Mouse (Mus musculus): ENCODE data around the gene Rnf220. TPM values are rescaled to one million over a fixed set of nuclear protein-coding genes. Genes with fewer than 3 reads are reported as not detected.
A peak's percentile ranks its signal among the peaks of the same experiment; 100 is the strongest.

Rnf220 gene
- polyA plus RNA-seq, 1 experiment from 2014 or later = 56.3 TPM

DNA sequence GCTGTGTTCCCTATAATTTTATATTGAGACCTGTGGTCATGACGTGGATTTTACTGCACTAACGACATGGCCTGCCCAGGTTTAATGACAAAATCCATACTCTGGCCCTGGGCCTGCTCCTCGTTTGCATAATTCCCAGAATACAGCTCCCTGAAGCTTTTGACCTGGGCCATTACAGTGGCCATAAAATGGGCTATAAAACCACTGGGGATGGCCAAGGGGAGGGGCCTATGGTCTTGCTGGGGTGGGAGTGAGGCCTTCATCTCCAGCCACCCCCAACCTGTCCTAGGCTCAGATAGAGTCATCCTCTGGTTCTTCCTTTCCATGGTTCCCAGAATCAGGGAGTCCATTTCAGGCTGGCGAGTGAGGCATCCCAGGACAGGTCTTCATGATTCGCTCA, 185.0 kb downstream of the Rnf220 start:
- Histone ChIP-seq H3K36me3 (ENCODE audit: control insufficient read depth, insufficient read depth, low read length) (no peaks in the 10 kb centered on the region), H3K4me3 (ENCODE audit: low read depth, low read length) (no peak overlapping the region), H3K9ac (ENCODE audit: low read depth, low read length) (no peak overlapping the region), H3K9me3 (ENCODE audit: control insufficient read depth, low read length) (no peaks in the 10 kb centered on the region), H3K4me2 (ENCODE audit: low read depth, low read length) (no peak overlapping the region), H3K4me1 (ENCODE audit: control insufficient read depth, insufficient read depth, low read length) (peaks cover 8% of the 10 kb centered on the region), H3K27ac (replicated peaks; ENCODE audit: low read depth, low read length) (no peak overlapping the region), H3K27me3 (replicated peaks; ENCODE audit: control insufficient read depth, insufficient read depth, low read length) (peaks cover 38% of the 10 kb centered on the region)
- no peak for ATAC-seq (ENCODE audit: low read depth)
- no peak for DNase-seq (ENCODE audit: low spot score)
- 55% methylated on average over 5 of the region's 5 CpGs for WGBS

DNA sequence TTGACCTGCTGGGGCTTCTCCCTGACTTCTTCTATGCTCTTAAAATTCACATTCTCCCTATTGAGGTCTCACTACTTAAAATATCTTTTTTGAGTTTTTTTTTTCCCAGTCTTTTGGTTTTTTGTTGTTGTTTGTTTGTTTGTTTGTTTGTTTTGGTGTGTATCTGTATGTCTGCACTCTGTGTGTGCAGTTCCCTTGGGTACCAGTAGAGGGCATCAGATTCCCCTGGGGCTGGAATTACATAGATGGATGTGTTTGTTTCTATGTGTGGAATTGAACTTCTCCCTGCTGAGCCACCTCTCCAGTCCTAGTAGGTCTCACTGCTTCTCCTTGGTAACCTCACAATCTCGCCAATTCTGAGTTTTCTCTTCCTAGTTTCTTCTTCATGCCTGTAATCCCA, 187.4 kb downstream of the Rnf220 start:
- no peak overlapping the region for H3K9ac ChIP-seq (ENCODE audit: low read depth, low read length)
- H3K27me3 ChIP-seq (replicated peaks; ENCODE audit: control insufficient read depth, insufficient read depth, low read length) = peaks cover 48% of the 10 kb centered on the region
- no peak for DNase-seq (ENCODE audit: low spot score)

DNA sequence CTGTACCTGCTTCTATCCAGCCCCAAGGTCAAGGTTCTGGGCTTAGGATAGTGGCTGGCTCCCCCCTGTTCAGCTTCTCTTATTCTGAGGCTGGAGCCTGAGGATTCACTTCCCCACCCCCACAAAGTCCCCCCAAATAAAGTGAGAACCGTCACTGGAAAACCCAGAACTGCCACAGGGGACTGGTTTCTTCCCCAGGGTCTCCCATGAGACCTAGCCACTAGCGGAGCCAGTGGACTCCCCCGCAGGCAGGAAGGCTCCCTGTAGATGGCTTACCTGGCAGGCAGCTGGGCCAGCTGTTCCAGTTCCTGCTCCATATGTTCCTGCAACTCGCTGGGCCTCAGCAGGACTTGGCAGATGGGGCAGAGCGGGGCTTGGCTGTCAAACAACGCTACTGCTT, 189.6 kb downstream of the Rnf220 start:
- ATAC-seq (ENCODE audit: low read depth) = no peak
- Histone ChIP-seq H3K4me2 (ENCODE audit: low read depth, low read length) (no peak overlapping the region), H3K4me3 (ENCODE audit: low read depth, low read length) (no peak overlapping the region), H3K27me3 (replicated peaks; ENCODE audit: control insufficient read depth, insufficient read depth, low read length) (peaks cover 54% of the 10 kb centered on the region), H3K27ac (replicated peaks; ENCODE audit: low read depth, low read length) (no peak overlapping the region), H3K4me1 (ENCODE audit: control insufficient read depth, insufficient read depth, low read length) (peaks cover 6% of the 10 kb centered on the region; the same call in 1 of the 2 replicates), H3K9ac (ENCODE audit: low read depth, low read length) (no peak overlapping the region), H3K9me3 (ENCODE audit: control insufficient read depth, low read length) (no peaks in the 10 kb centered on the region), H3K36me3 (ENCODE audit: control insufficient read depth, insufficient read depth, low read length) (no peaks in the 10 kb centered on the region)
- DNase-seq (ENCODE audit: low spot score) = no peak
- 52% methylated on average over 6 of the region's 6 CpGs for WGBS

More for the DNA sequence above, 187.4 kb downstream of the Rnf220 start:
- H3K9me3 ChIP-seq (ENCODE audit: control insufficient read depth, low read length) = no peaks in the 10 kb centered on the region
- peaks cover 4% of the 10 kb centered on the region; the same call in 1 of the 2 replicates for H3K4me1 ChIP-seq (ENCODE audit: control insufficient read depth, insufficient read depth, low read length)
- no peak for ATAC-seq (ENCODE audit: low read depth)
- no peaks in the 10 kb centered on the region for H3K36me3 ChIP-seq (ENCODE audit: control insufficient read depth, insufficient read depth, low read length)
- H3K27ac ChIP-seq (replicated peaks; ENCODE audit: low read depth, low read length) = no peak overlapping the region
- H3K4me3 ChIP-seq (ENCODE audit: low read depth, low read length) = no peak overlapping the region
- 89% methylated on average over 1 of the region's 1 CpGs for WGBS
- no peak overlapping the region for H3K4me2 ChIP-seq (ENCODE audit: low read depth, low read length)

DNA sequence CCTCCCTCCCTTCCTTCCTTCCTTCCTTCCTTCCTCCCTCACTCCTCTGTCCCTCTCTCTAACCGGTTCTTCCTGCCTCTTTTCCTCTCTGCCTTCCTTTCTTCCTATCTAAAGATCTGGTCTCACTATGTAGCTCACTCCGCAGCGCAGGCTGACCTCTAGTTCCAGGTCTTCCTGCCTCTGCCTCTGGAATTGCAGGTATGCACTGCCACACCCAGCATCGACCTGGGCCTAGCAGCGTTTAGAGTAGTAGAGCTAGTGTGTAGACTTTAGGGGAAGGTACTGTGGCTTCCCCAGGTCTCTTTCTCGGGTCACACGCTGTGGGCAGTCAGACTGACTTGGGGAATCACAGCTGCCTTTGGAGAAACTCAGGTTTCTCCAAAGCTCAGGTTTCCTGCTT, 191.4 kb downstream of the Rnf220 start:
- Histone ChIP-seq H3K4me2 (ENCODE audit: low read depth, low read length) (no peak overlapping the region), H3K36me3 (ENCODE audit: control insufficient read depth, insufficient read depth, low read length) (no peaks in the 10 kb centered on the region), H3K27ac (replicated peaks; ENCODE audit: low read depth, low read length) (no peak overlapping the region), H3K4me3 (ENCODE audit: low read depth, low read length) (no peak overlapping the region), H3K9ac (ENCODE audit: low read depth, low read length) (no peak overlapping the region), H3K27me3 (replicated peaks; ENCODE audit: control insufficient read depth, insufficient read depth, low read length) (peaks cover 62% of the 10 kb centered on the region), H3K4me1 (ENCODE audit: control insufficient read depth, insufficient read depth, low read length) (peaks cover 6% of the 10 kb centered on the region; the same call in 1 of the 2 replicates), H3K9me3 (ENCODE audit: control insufficient read depth, low read length) (no peaks in the 10 kb centered on the region)
- 50% methylated on average over 6 of the region's 7 CpGs for WGBS
- no peak for ATAC-seq (ENCODE audit: low read depth)
- DNase-seq (ENCODE audit: low spot score) = no peak

DNA sequence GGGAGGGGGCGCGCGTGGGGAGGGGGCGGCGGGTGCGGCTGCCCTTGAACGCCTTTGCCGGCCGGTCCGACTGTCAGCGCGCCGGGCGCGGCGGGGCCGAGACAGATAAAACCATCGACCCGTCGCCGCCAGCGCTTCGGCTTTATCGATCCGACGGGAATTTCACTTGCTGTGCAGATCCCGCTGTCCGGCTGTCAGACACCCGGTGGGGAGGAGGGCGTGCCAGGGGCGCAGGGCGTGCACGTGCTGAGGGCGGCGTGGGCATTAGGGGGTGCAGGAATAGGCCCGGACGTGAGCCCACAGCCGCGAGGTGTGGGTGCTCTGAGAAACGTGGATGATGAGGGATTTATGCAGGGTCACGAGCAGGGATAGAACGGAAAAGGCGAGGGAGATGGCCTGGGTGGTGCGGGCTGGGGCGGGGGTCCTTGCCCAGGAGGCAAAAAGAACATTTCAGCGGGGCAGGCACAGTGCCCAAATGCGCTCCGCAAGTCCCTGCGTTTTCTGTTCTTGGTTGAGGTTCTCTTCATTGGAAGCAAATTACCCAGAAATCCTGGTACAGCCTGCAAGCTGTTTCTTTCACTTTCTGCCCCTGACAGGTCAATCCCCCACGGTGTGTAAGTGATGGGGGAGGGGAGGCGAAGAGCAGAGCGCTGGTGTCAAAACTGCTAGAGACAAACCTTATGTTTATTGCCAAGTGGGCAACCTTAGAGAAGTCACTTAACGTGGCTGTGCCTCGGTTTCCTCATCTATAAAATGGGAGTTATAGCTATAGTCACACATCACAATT, 192.4 kb downstream of the Rnf220 start:
- H3K9me3 ChIP-seq (ENCODE audit: control insufficient read depth, low read length) = no peaks in the 10 kb centered on the region
- H3K4me1 ChIP-seq (ENCODE audit: control insufficient read depth, insufficient read depth, low read length) = peaks cover 6% of the 10 kb centered on the region; the same call in 1 of the 2 replicates
- H3K27me3 ChIP-seq (replicated peaks; ENCODE audit: control insufficient read depth, insufficient read depth, low read length) = peaks cover 62% of the 10 kb centered on the region
- H3K27ac ChIP-seq (replicated peaks; ENCODE audit: low read depth, low read length) = no peak overlapping the region
- ATAC-seq (ENCODE audit: low read depth) (no peak; the same call in 1 of the 2 replicates), DNase-seq (ENCODE audit: low spot score) (no peak)
- peak overlapping the region; percentile 60 for H3K9ac ChIP-seq (ENCODE audit: low read depth, low read length)
- no peaks in the 10 kb centered on the region for H3K36me3 ChIP-seq (ENCODE audit: control insufficient read depth, insufficient read depth, low read length)
- H3K4me2 ChIP-seq (ENCODE audit: low read depth, low read length) = peak overlapping the region; percentile 82
- 3% methylated on average over 50 of the region's 54 CpGs for WGBS
- H3K4me3 ChIP-seq (ENCODE audit: low read depth, low read length) = peak overlapping the region; percentile 47

DNA sequence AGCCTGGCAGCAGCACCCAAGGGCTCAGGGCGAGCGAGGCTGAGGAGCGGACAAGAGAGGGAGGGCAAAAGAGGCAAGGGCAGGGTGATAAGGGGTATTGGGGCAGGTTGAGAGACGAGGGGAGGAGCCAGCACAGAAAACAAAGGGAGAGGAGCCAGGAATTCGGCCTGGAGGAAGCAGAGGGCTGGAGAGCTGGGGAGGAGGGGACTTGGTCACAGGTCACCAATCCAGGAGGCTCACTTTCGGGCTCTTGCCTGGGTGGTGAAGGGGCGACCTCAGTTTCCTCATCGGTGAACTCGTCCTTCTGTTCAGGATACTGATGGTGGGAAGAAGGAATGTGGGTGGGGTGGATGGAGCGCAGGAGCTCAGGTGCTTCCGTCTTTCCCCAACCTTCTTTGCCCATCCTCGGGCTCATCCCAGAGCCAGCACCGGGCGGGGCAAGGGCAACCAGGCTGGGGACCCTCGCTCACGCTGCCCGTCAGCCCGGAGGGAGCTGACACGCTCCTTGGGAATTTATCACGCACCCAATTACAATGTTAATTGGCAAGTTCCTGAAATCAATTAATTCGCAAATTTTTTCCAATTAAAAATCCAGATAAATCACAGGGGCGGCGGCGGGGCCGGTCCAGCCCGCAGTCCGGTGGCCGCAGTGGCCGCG, 193.1 kb downstream of the Rnf220 start:
- H3K9ac ChIP-seq (ENCODE audit: low read depth, low read length) = peak overlapping the region; percentile 60
- H3K9me3 ChIP-seq (ENCODE audit: control insufficient read depth, low read length) = no peaks in the 10 kb centered on the region
- WGBS = 8% methylated on average over 27 of the region's 30 CpGs
- DNase-seq (ENCODE audit: low spot score) (no peak), ATAC-seq (ENCODE audit: low read depth) (no peak)
- peaks cover 62% of the 10 kb centered on the region for H3K27me3 ChIP-seq (replicated peaks; ENCODE audit: control insufficient read depth, insufficient read depth, low read length)
- no peaks in the 10 kb centered on the region for H3K36me3 ChIP-seq (ENCODE audit: control insufficient read depth, insufficient read depth, low read length)
- H3K27ac ChIP-seq (replicated peaks; ENCODE audit: low read depth, low read length) = no peak overlapping the region
- peaks cover 6% of the 10 kb centered on the region; the same call in 1 of the 2 replicates for H3K4me1 ChIP-seq (ENCODE audit: control insufficient read depth, insufficient read depth, low read length)
- peak overlapping the region; percentile 82 for H3K4me2 ChIP-seq (ENCODE audit: low read depth, low read length)
- peak overlapping the region; percentile 47 for H3K4me3 ChIP-seq (ENCODE audit: low read depth, low read length)

DNA sequence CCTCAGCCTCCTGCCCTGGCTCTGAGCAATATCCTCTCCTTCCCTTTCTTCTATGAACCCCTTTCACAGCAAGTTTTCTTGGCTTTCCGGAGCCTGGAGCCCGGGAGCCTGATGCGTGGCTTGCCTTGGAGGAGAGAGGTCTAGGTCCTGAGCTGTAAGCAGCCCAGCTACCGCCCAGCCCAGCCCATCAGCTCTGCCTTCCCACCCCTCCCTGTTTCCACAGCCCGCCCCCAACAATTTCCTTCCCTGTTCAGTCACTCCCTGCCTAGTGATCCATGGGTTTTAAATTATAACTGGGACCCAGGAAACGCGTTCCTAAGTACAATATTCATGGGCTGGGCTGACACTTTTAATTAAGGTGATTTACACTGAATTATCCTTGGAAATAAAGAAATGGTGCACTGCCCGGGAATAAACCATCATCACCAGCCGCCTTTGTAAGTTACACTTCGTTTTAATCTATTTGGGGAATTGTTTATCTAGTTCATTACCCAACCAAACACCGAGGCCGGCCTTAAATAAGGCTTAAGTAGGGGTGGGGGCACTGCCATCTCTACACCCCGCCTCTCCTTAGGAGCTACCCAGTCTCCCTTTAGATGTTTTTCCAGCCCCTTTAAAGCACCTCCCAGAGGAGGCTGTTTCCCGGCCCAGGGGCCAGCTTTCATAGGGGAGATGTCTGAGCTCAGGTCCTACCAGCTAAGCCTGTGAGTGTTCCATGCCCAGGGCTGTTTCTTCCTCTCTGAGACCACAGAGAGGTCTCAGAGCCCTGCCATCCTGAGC, 194.6 kb downstream of the Rnf220 start:
- H3K4me1 ChIP-seq (ENCODE audit: control insufficient read depth, insufficient read depth, low read length) = peaks cover 6% of the 10 kb centered on the region; the same call in 1 of the 2 replicates
- ATAC-seq (ENCODE audit: low read depth) (no peak), DNase-seq (ENCODE audit: low spot score) (no peak)
- H3K27ac ChIP-seq (replicated peaks; ENCODE audit: low read depth, low read length) = no peak overlapping the region
- no peak overlapping the region for H3K4me3 ChIP-seq (ENCODE audit: low read depth, low read length)
- H3K27me3 ChIP-seq (replicated peaks; ENCODE audit: control insufficient read depth, insufficient read depth, low read length) = peaks cover 62% of the 10 kb centered on the region
- WGBS = 37% methylated on average over 14 of the region's 14 CpGs
- H3K36me3 ChIP-seq (ENCODE audit: control insufficient read depth, insufficient read depth, low read length) = no peaks in the 10 kb centered on the region
- H3K4me2 ChIP-seq (ENCODE audit: low read depth, low read length) = no peak overlapping the region
- no peaks in the 10 kb centered on the region for H3K9me3 ChIP-seq (ENCODE audit: control insufficient read depth, low read length)
- no peak overlapping the region for H3K9ac ChIP-seq (ENCODE audit: low read depth, low read length)

DNA sequence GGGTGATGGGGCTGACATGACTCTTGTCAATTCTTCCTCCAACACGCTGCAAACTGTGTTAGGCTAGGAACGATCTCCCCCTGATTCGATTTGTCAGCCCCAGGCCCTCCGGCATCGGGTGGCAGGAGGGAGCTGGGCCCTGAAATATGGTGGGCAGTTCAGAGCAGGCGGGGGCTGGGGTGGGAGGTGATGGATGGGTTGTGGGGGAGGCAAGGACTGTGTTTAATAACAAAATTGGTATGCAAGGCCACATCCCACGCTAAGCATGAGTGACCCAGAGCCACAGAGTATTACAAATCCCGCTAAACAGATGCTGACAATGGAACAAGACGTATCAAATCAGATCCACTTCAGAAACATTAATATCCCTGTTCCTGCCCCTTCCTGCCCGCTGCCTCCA, 196.9 kb downstream of the Rnf220 start:
- DNase-seq (ENCODE audit: low spot score) (no peak), ATAC-seq (ENCODE audit: low read depth) (no peak)
- Histone ChIP-seq H3K4me2 (ENCODE audit: low read depth, low read length) (no peak overlapping the region), H3K9me3 (ENCODE audit: control insufficient read depth, low read length) (no peaks in the 10 kb centered on the region), H3K9ac (ENCODE audit: low read depth, low read length) (no peak overlapping the region), H3K4me3 (ENCODE audit: low read depth, low read length) (no peak overlapping the region), H3K4me1 (ENCODE audit: control insufficient read depth, insufficient read depth, low read length) (peaks cover 6% of the 10 kb centered on the region; the same call in 1 of the 2 replicates), H3K27ac (replicated peaks; ENCODE audit: low read depth, low read length) (no peak overlapping the region), H3K27me3 (replicated peaks; ENCODE audit: control insufficient read depth, insufficient read depth, low read length) (peaks cover 42% of the 10 kb centered on the region), H3K36me3 (ENCODE audit: control insufficient read depth, insufficient read depth, low read length) (no peaks in the 10 kb centered on the region)
- 68% methylated on average over 10 of the region's 10 CpGs for whole genome bisulfite sequencing

Measured in embryonic facial prominence, embryonic 14.5 days (tissue).